Mouse (Mus musculus) cortical plate, adult 2 months (tissue): Measurements from ENCODE around the gene BC035947. TPM values are rescaled to one million over a fixed set of nuclear protein-coding genes. Genes with fewer than 3 reads are reported as not detected.

Experiments
- H3K27ac ChIP-seq: fragments of 200-500 bp; 2 replicates; pipeline ENCODE4 v1.5.1; 2012; ENCODE audit warnings: low read length, control low read depth, inconsistent platforms; ENCODE audit not compliant: insufficient read depth
- H3K4me1 ChIP-seq: fragments of 200-500 bp; 2 replicates; pipeline ENCODE4 v1.6.1; 2011; ENCODE audit warnings: low read length; ENCODE audit not compliant: control insufficient read depth, insufficient read depth
- H3K4me3 ChIP-seq: fragments of 200-500 bp; 2 replicates; pipeline ENCODE4 v1.5.1; 2011; ENCODE audit warnings: mild to moderate bottlenecking, low read length, control low read depth; ENCODE audit not compliant: insufficient read depth
- CTCF ChIP-seq: fragments of 200-500 bp; IDR thresholded peaks from 2 replicates; pipeline ENCODE4 v1.5.1; 2011; ENCODE audit warnings: mild to moderate bottlenecking, control low read depth, low read length; ENCODE audit not compliant: insufficient read depth; ENCODE audit errors: extremely low read depth
- POLR2A ChIP-seq: fragments of 200-500 bp; IDR thresholded peaks from 2 replicates; pipeline ENCODE4 v1.6.1; 2011; ENCODE audit warnings: mild to moderate bottlenecking, low read length, control low read depth; ENCODE audit not compliant: insufficient read depth; ENCODE audit errors: extremely low read depth
- polyA plus RNA-seq: library from polyadenylated mRNA; depleted of rRNA; stranded (reverse); fragments of >200 nt; gene quantifications from 2 replicates; pipeline ENCODE4 v1.2.3, GENCODE M21; 2012; rRNA removed

Gene BC035947
- polyA plus RNA-seq, 1 experiment, result 0.44 TPM

DNA sequence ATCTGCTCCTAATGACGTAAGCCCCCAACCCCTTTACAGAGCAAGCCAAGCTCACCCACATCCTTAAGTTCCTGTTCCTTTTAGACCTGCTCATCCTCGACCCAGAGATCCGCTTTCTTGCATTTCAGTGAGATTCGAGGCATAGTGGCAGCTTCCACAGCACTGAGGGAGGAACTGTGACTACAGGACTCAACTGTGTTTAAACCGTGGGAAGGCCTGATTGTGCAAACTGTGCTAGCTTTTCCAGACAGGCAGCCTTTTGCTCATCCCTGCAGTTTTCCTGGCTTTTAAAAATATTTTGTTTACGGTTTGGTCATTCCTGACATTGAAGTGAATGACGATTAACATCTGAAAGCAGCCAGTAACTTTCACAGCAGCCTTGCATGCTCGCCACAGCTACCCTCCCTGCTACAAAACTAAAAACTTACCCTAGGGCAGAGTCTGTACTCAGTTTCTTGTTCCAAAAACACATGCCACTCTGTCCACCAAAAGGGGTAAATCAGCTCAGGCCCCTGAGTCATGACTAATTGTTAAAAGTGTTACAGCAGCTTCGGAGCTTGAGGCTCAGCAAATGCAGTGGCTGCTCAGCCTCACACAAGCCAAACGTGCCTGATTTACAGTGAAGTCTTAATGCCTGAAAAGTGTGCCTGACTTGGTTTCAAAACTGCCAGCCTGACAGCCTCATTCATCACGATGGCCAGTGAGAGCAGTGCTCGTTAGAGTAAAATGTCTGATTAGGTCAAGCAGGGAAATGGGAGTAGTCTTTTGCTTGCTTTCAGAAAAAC is 60.7 kb downstream of the BC035947 start:
- TF ChIP-seq CTCF (no peak), POLR2A (no peak)
- Histone ChIP-seq H3K27ac (no peak overlapping the region), H3K4me3 (no peak overlapping the region)

DNA sequence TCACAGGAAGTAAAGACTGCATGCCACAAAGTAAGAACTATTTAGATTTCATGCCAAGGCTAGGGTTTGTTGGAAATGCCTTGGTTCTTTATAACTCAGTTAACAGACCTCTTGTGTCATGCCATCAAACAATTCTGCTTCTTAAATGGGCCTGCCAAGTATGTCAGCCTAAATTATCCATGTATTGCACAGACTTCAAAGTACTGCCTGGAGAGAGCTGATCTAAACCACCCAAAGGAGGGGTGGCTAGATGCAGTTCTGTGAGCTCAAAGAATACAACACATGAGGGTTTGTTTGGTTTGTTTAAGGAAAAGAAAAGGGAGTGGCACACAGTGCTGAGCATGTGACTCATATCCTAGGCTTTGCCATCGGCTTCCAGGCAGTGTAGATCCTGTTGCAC is 63.9 kb downstream of the BC035947 start:
- Histone ChIP-seq H3K27ac (no peak overlapping the region), H3K4me1 (0 out of 2 replicates have a peak, but pooled peaks cover 1% of the 10 kb centered on the region), H3K4me3 (no peak overlapping the region)
- TF ChIP-seq CTCF (no peak), POLR2A (no peak)

More for the DNA sequence above, 60.7 kb downstream of the BC035947 start:
- 0 out of 2 replicates have a peak, but pooled peaks cover 1% of the 10 kb centered on the region for H3K4me1 ChIP-seq

Other genes starting within 250 kb of the BC035947 start
- 17.4 and 20.3 TPM in 2 replicates for gene Sgpp2, start 201.8 kb downstream of the BC035947 start, polyA plus RNA-seq
- gene Farsb, start 23.3 kb downstream of the BC035947 start, polyA plus RNA-seq, result 55.6 and 55.8 TPM in 2 replicates
- gene Mogat1, start 1.2 kb downstream of the BC035947 start, polyA plus RNA-seq, result 0.42 TPM in 1 of 2 replicates, not detected in the other
- 117 TPM in 2 replicates for gene Acsl3, start 145.7 kb upstream of the BC035947 start, polyA plus RNA-seq
- 7.7 and 8.2 TPM in 2 replicates for gene Utp14b, start 145.9 kb upstream of the BC035947 start, polyA plus RNA-seq